Mouse (Mus musculus): ENCODE results near the gene Best1. TPM values are rescaled to one million over a fixed set of nuclear protein-coding genes. Genes with fewer than 3 reads are reported as not detected.

Best1 gene
- polyA plus RNA-seq (2014; fragmentation: Nextera tagmentation; extraction: Ambion mirVana): 0.24 and 0.40 TPM in 2 replicates

GRCm38 (mm10) chr19:10001206-10001969, at the start of gene Best1, which contains the start of gene Rab3il1:
Gene Best1 (minus strand): TSS chr19:10001633.
Gene Rab3il1 (plus strand): TSS chr19:10001669.
- ATAC-seq (ENCODE audit: insufficient number of reproducible peaks, insufficient read depth, low FRiP score, low read depth): no peak

GRCm38 (mm10) chr19:10050438-10050837, 49.0 kb upstream of the Best1 start:
- 81% methylated on average over 1 of the region's 2 CpGs for WGBS
- no peak for ATAC-seq (ENCODE audit: insufficient number of reproducible peaks, insufficient read depth, low FRiP score, low read depth)
- Histone ChIP-seq H3K4me2 (ENCODE audit: low read length) (no peak overlapping the region), H3K36me3 (ENCODE audit: control insufficient read depth, insufficient read depth, low read length) (peaks cover 40% of the 10 kb centered on the region), H3K27ac (replicated peaks in 1 of 2; ENCODE audit: control insufficient read depth in 1 of 2, insufficient read depth in 1 of 2, low read depth in 2 of 2, low read length in 2 of 2) (no peak overlapping the region), H3K27me3 (ENCODE audit: control insufficient read depth, insufficient read depth, low read length) (no peaks in the 10 kb centered on the region), H3K9me3 (ENCODE audit: control insufficient read depth, low read length) (no peaks in the 10 kb centered on the region), H3K9ac (ENCODE audit: low read length) (no peak overlapping the region), H3K4me1 (ENCODE audit: control insufficient read depth in 2 of 2, insufficient read depth in 2 of 2, low read length in 2 of 2) (peaks cover 20 to 40% of the 10 kb centered on the region in 2 experiments), H3K4me3 (ENCODE audit: control insufficient read depth in 1 of 2, insufficient read depth in 1 of 2, low read depth in 1 of 2, low read length in 2 of 2) (no peak overlapping the region)

More at GRCm38 (mm10) chr19:10001206-10001969, at the start of gene Best1, which contains the start of gene Rab3il1:
- Histone ChIP-seq H3K9me3 (ENCODE audit: control insufficient read depth, low read length) (no peaks in the 10 kb centered on the region), H3K36me3 (ENCODE audit: control insufficient read depth, insufficient read depth, low read length) (no peaks in the 10 kb centered on the region), H3K4me3 (ENCODE audit: control insufficient read depth in 1 of 2, insufficient read depth in 1 of 2, low read depth in 1 of 2, low read length in 2 of 2) (no peak within 1 kb of the TSS), H3K4me2 (ENCODE audit: low read length) (no peak within 1 kb of the TSS), H3K9ac (ENCODE audit: low read length) (no peak within 1 kb of the TSS), H3K4me1 (ENCODE audit: control insufficient read depth in 2 of 2, insufficient read depth in 2 of 2, low read length in 2 of 2) (no peaks in the 10 kb centered on the region; a peak in 1 of 4 replicates), H3K27ac (replicated peaks in 1 of 2; ENCODE audit: control insufficient read depth in 1 of 2, insufficient read depth in 1 of 2, low read depth in 2 of 2, low read length in 2 of 2) (no peak within 1 kb of the TSS), H3K27me3 (ENCODE audit: control insufficient read depth, insufficient read depth, low read length) (no peaks in the 10 kb centered on the region)
- 76% methylated on average over 7 of the region's 7 CpGs for WGBS

- H3K36me3 ChIP-seq (ENCODE audit: control insufficient read depth, insufficient read depth, low read length): peaks cover 40% of the 10 kb centered on the region
- H3K9ac ChIP-seq (ENCODE audit: low read length): peak overlapping the region; percentile 14; the same call in 1 of the 2 replicates
- no peak overlapping the region for H3K27ac ChIP-seq (replicated peaks in 1 of 2; ENCODE audit: control insufficient read depth in 1 of 2, insufficient read depth in 1 of 2, low read depth in 2 of 2, low read length in 2 of 2)
- no peak for ATAC-seq (ENCODE audit: insufficient number of reproducible peaks, insufficient read depth, low FRiP score, low read depth)
- H3K27me3 ChIP-seq (ENCODE audit: control insufficient read depth, insufficient read depth, low read length): no peaks in the 10 kb centered on the region
- no peaks in the 10 kb centered on the region for H3K9me3 ChIP-seq (ENCODE audit: control insufficient read depth, low read length)
- no peak overlapping the region for H3K4me2 ChIP-seq (ENCODE audit: low read length)
- peaks cover 20 to 49% of the 10 kb centered on the region in 2 experiments for H3K4me1 ChIP-seq (ENCODE audit: control insufficient read depth in 2 of 2, insufficient read depth in 2 of 2, low read length in 2 of 2)
- no peak overlapping the region for H3K4me3 ChIP-seq (ENCODE audit: control insufficient read depth in 1 of 2, insufficient read depth in 1 of 2, low read depth in 1 of 2, low read length in 2 of 2)
These were observed 48.1 kb upstream of the Best1 start for GRCm38 (mm10) chr19:10049533-10049932.

- no peak for ATAC-seq (ENCODE audit: insufficient number of reproducible peaks, insufficient read depth, low FRiP score, low read depth)
- Histone ChIP-seq H3K9ac (ENCODE audit: low read length) (peak overlapping the region; percentile 40; the same call in 1 of the 2 replicates), H3K4me2 (ENCODE audit: low read length) (peak overlapping the region; percentile 13; the same call in 1 of the 2 replicates)
These were observed 45.5 kb upstream of the Best1 start for GRCm38 (mm10) chr19:10046983-10047382.

GRCm38 (mm10) chr19:10046346-10046745, 44.9 kb upstream of the Best1 start:
- Histone ChIP-seq H3K4me2 (ENCODE audit: low read length) (peak overlapping the region; percentile 17; the same call in 1 of the 2 replicates), H3K4me1 (ENCODE audit: control insufficient read depth in 2 of 2, insufficient read depth in 2 of 2, low read length in 2 of 2) (peaks cover 35 to 75% of the 10 kb centered on the region in 2 experiments)
- WGBS: 18% methylated on average over 4 of the region's 4 CpGs

More at GRCm38 (mm10) chr19:10046983-10047382, 45.5 kb upstream of the Best1 start:
- H3K36me3 ChIP-seq (ENCODE audit: control insufficient read depth, insufficient read depth, low read length): peaks cover 21% of the 10 kb centered on the region
- H3K9me3 ChIP-seq (ENCODE audit: control insufficient read depth, low read length): no peaks in the 10 kb centered on the region
- peak overlapping the region; percentile 44 to 64; a peak in 2 of 4 replicates for H3K27ac ChIP-seq (replicated peaks in 1 of 2; ENCODE audit: control insufficient read depth in 1 of 2, insufficient read depth in 1 of 2, low read depth in 2 of 2, low read length in 2 of 2)
- H3K27me3 ChIP-seq (ENCODE audit: control insufficient read depth, insufficient read depth, low read length): no peaks in the 10 kb centered on the region
- WGBS: 37% methylated on average over 3 of the region's 3 CpGs
- H3K4me3 ChIP-seq (ENCODE audit: control insufficient read depth in 1 of 2, insufficient read depth in 1 of 2, low read depth in 1 of 2, low read length in 2 of 2): no peak overlapping the region
- peaks cover 35 to 74% of the 10 kb centered on the region in 2 experiments for H3K4me1 ChIP-seq (ENCODE audit: control insufficient read depth in 2 of 2, insufficient read depth in 2 of 2, low read length in 2 of 2)

GRCm38 (mm10) chr19:10045707-10046106, 44.3 kb upstream of the Best1 start:
- WGBS: 45% methylated on average over 2 of the region's 2 CpGs
- H3K9ac ChIP-seq (ENCODE audit: low read length): 0 out of 2 replicates have a peak overlapping the region, but pooled peaks have one; percentile 5
- no peaks in the 10 kb centered on the region for H3K27me3 ChIP-seq (ENCODE audit: control insufficient read depth, insufficient read depth, low read length)
- H3K27ac ChIP-seq (replicated peaks in 1 of 2; ENCODE audit: control insufficient read depth in 1 of 2, insufficient read depth in 1 of 2, low read depth in 2 of 2, low read length in 2 of 2): peak overlapping the region in 1 of 2 experiments; percentile 64; a peak in 1 of 4 replicates
- H3K4me2 ChIP-seq (ENCODE audit: low read length): peak overlapping the region; percentile 17; the same call in 1 of the 2 replicates
- H3K36me3 ChIP-seq (ENCODE audit: control insufficient read depth, insufficient read depth, low read length): peaks cover 16% of the 10 kb centered on the region
- peaks cover 39 to 80% of the 10 kb centered on the region in 2 experiments for H3K4me1 ChIP-seq (ENCODE audit: control insufficient read depth in 2 of 2, insufficient read depth in 2 of 2, low read length in 2 of 2)
- H3K4me3 ChIP-seq (ENCODE audit: control insufficient read depth in 1 of 2, insufficient read depth in 1 of 2, low read depth in 1 of 2, low read length in 2 of 2): no peak overlapping the region
- no peaks in the 10 kb centered on the region for H3K9me3 ChIP-seq (ENCODE audit: control insufficient read depth, low read length)
- ATAC-seq (ENCODE audit: insufficient number of reproducible peaks, insufficient read depth, low FRiP score, low read depth): no peak

More at GRCm38 (mm10) chr19:10046346-10046745, 44.9 kb upstream of the Best1 start:
- Histone ChIP-seq H3K4me3 (ENCODE audit: control insufficient read depth in 1 of 2, insufficient read depth in 1 of 2, low read depth in 1 of 2, low read length in 2 of 2) (no peak overlapping the region), H3K27me3 (ENCODE audit: control insufficient read depth, insufficient read depth, low read length) (no peaks in the 10 kb centered on the region), H3K36me3 (ENCODE audit: control insufficient read depth, insufficient read depth, low read length) (peaks cover 19% of the 10 kb centered on the region), H3K9ac (ENCODE audit: low read length) (peak overlapping the region; percentile 5; the same call in 1 of the 2 replicates), H3K9me3 (ENCODE audit: control insufficient read depth, low read length) (no peaks in the 10 kb centered on the region), H3K27ac (replicated peaks in 1 of 2; ENCODE audit: control insufficient read depth in 1 of 2, insufficient read depth in 1 of 2, low read depth in 2 of 2, low read length in 2 of 2) (peak overlapping the region; percentile 44 to 64)
- ATAC-seq (ENCODE audit: insufficient number of reproducible peaks, insufficient read depth, low FRiP score, low read depth): no peak; the same call in 1 of the 2 replicates

GRCm38 (mm10) chr19:10043643-10044042, 42.2 kb upstream of the Best1 start:
- peak overlapping the region; percentile 97 for H3K27ac ChIP-seq (replicated peaks in 1 of 2; ENCODE audit: control insufficient read depth in 1 of 2, insufficient read depth in 1 of 2, low read depth in 2 of 2, low read length in 2 of 2)
- H3K27me3 ChIP-seq (ENCODE audit: control insufficient read depth, insufficient read depth, low read length): no peaks in the 10 kb centered on the region
- no peaks in the 10 kb centered on the region for H3K9me3 ChIP-seq (ENCODE audit: control insufficient read depth, low read length)
- ATAC-seq (ENCODE audit: insufficient number of reproducible peaks, insufficient read depth, low FRiP score, low read depth): peak; percentile 17; the same call in 1 of the 2 replicates
- H3K4me1 ChIP-seq (ENCODE audit: control insufficient read depth in 2 of 2, insufficient read depth in 2 of 2, low read length in 2 of 2): peaks cover 49 to 75% of the 10 kb centered on the region in 2 experiments
- H3K4me2 ChIP-seq (ENCODE audit: low read length): peak overlapping the region; percentile 87
- H3K9ac ChIP-seq (ENCODE audit: low read length): peak overlapping the region; percentile 83; the same call in 1 of the 2 replicates
- peaks cover 16% of the 10 kb centered on the region for H3K36me3 ChIP-seq (ENCODE audit: control insufficient read depth, insufficient read depth, low read length)
- peak overlapping the region; percentile 57 to 82; a peak in 2 of 4 replicates for H3K4me3 ChIP-seq (ENCODE audit: control insufficient read depth in 1 of 2, insufficient read depth in 1 of 2, low read depth in 1 of 2, low read length in 2 of 2)

Measured in heart, embryonic 14.5 days (tissue).